Mouse (Mus musculus) gastrocnemius, postnatal 4 days (tissue): Measurements from ENCODE around the gene 1810013L24Rik. TPM values are rescaled to one million over a fixed set of nuclear protein-coding genes. Genes with fewer than 3 reads are reported as not detected.

ENCODE experiments used
- DNase-seq, 2 experiments: peaks; one replicate each; pipeline ENCODE4 v3.0.0; 2021 to 2022; ENCODE audit warnings: low spot score in 2 of 2, mixed read lengths in 2 of 2
- long read RNA-seq, 2 experiments: library from polyadenylated mRNA; stranded (forward); transcript quantifications; one replicate each; pipeline ENCODE4 v2.0.0; 2021
- total RNA-seq, 2 experiments: library from RNA; stranded (reverse); gene quantifications; 2 replicates each; pipeline ENCODE4 v1.2.3; 2021

Gene 1810013L24Rik
- 10 to 100 TPM; 65.8 to 72.2 TPM for total RNA-seq
- long read RNA-seq, experiment 1, full-length matches to known transcripts, result 11 of 26 reads
- long read RNA-seq, experiment 1, partial matches to known transcripts, result 5 of 26 reads
- long read RNA-seq, experiment 1, other reads (novel, unspliced or antisense), result 10 of 26 reads
- long read RNA-seq, experiment 2, full-length matches to known transcripts, result 8 of 27 reads
- long read RNA-seq, experiment 2, partial matches to known transcripts, result 11 of 27 reads
- long read RNA-seq, experiment 2, other reads (novel, unspliced or antisense), result 8 of 27 reads

- DNase-seq, result peak; percentile 94 to 97
Measured at GRCm38 (mm10) chr16:8829564-8830359, at the start of gene 1810013L24Rik. TSS of gene 1810013L24Rik (plus strand) at chr16:8830100.

- DNase-seq, result no peak
Measured at GRCm38 (mm10) chr16:8780187-8780586, 49.7 kb upstream of the 1810013L24Rik start.

GRCm38 (mm10) chr16:8781191-8781590, 48.7 kb upstream of the 1810013L24Rik start:
- DNase-seq, result no peak

- no peak for DNase-seq
Measured at GRCm38 (mm10) chr16:8781660-8782059, 48.2 kb upstream of the 1810013L24Rik start.

- no peak for DNase-seq
Measured at GRCm38 (mm10) chr16:8783198-8783913, 46.5 kb upstream of the 1810013L24Rik start.

- peak in 1 of 2 experiments; percentile 20 for DNase-seq
Measured at GRCm38 (mm10) chr16:8784753-8785152, 45.1 kb upstream of the 1810013L24Rik start.

- no peak for DNase-seq
Measured at GRCm38 (mm10) chr16:8790886-8791285, 39.0 kb upstream of the 1810013L24Rik start.

GRCm38 (mm10) chr16:8791949-8792557, 37.8 kb upstream of the 1810013L24Rik start, which contains the start of gene Usp7:
TSS of gene Usp7 (minus strand) at chr16:8792308.
- DNase-seq, result no peak

GRCm38 (mm10) chr16:8794952-8795351, 34.9 kb upstream of the 1810013L24Rik start:
- DNase-seq, result no peak

- DNase-seq, result no peak
Measured at GRCm38 (mm10) chr16:8795906-8796305, 34.0 kb upstream of the 1810013L24Rik start.

- no peak for DNase-seq
Measured at GRCm38 (mm10) chr16:8806703-8807102, 23.2 kb upstream of the 1810013L24Rik start.

- no peak for DNase-seq
Measured at GRCm38 (mm10) chr16:8810399-8811127, 19.3 kb upstream of the 1810013L24Rik start.

- DNase-seq, result no peak
Measured at GRCm38 (mm10) chr16:8817872-8818271, 12.0 kb upstream of the 1810013L24Rik start.

- DNase-seq, result peak; percentile 30 to 41
Measured at GRCm38 (mm10) chr16:8821429-8821828, 8.5 kb upstream of the 1810013L24Rik start.

- no peak for DNase-seq
Measured at GRCm38 (mm10) chr16:8822586-8822985, 7.3 kb upstream of the 1810013L24Rik start.

- DNase-seq, result no peak
Measured at GRCm38 (mm10) chr16:8823661-8824060, 6.2 kb upstream of the 1810013L24Rik start.

- no peak for DNase-seq
Measured at GRCm38 (mm10) chr16:8827366-8827765, 2.5 kb upstream of the 1810013L24Rik start.

- DNase-seq, result peak; percentile 55 to 69
Measured at GRCm38 (mm10) chr16:8828636-8829563, 1.0 kb upstream of the 1810013L24Rik start.
